Mouse (Mus musculus) small intestine, adult 2 months (tissue): ENCODE data around the gene Fbln2.

Experiments used
- CTCF ChIP-seq: fragments of 200-500 bp; IDR thresholded peaks from 2 replicates; pipeline ENCODE4 v1.5.1; 2012; ENCODE audit warnings: low read depth, mild to moderate bottlenecking, control low read depth, inconsistent platforms, low read length, moderate library complexity, mixed read lengths; ENCODE audit not compliant: insufficient replicate concordance, insufficient read length; ENCODE audit errors: extremely low read depth
- POLR2A ChIP-seq: fragments of 200-500 bp; IDR thresholded peaks from 2 replicates; pipeline ENCODE4 v1.6.1; 2012; ENCODE audit warnings: low read depth, mild to moderate bottlenecking, control low read depth, inconsistent platforms, low read length, moderate library complexity

DNA sequence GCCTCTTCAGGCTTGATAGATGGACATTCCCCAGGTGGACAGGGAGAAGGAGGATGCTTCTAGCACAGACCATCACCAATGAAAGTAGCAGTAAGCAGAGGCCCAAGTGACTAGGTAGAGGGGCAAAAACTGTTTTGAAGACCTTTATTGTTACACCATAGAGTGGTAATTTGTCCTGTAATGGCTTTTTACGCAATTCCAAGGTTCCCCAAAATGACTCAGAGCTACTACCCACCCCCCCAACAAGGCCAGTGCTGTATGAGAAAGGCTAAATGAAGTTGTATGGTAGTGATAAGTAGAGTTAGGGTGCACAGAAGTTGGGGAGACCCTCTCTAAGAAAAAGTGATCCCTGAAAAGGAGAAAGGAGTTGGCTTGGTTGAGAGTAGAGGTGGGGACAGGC lies 35.1 kb downstream of the Fbln2 start:
- TF ChIP-seq CTCF (no peak), POLR2A (no peak)
